Comparison of ENCODE assay signal across 20 mouse cellular contexts in genomic region chr14:99910876-99911275, GRCm38 (mm10).
A peak's percentile ranks its signal among the peaks of the same experiment; 100 is the strongest.
DNase-seq lines count a peak whose midpoint lies in the region; ATAC-seq lines count a peak whose summit lies in the region.
"Had no signal": no experiment of that assay in that cellular context is flagged by ENCODE, and none has a peak within 500 bp of the region (broad histone marks: within the 10 kb centered on the region; RNA-seq: fewer than 3 reads in every experiment).

No protein-coding gene starts in this region.

- no peak overlapping the region for H3K27ac ChIP-seq in neural tube, embryonic 14.5 days (ENCODE audit: low read depth, low read length)
- H3K27ac ChIP-seq: heart, adult 2 months; hindbrain, embryonic 13.5 days; intestine, embryonic 15.5 days; left cerebral cortex, adult 2 months; limb, embryonic 12.5 days; liver, embryonic 14.5 days; midbrain, embryonic 15.5 days had no signal

- no peaks in the 10 kb centered on the region for H3K9me3 ChIP-seq in neural tube, embryonic 14.5 days (ENCODE audit: control insufficient read depth, low read length)
- H3K9me3 ChIP-seq: hindbrain, embryonic 13.5 days; intestine, embryonic 15.5 days; limb, embryonic 12.5 days; megakaryocyte, embryonic 14.5 days; midbrain, embryonic 15.5 days had no signal

- no peaks in the 10 kb centered on the region for H3K4me1 ChIP-seq in neural tube, embryonic 14.5 days (ENCODE audit: control insufficient read depth, insufficient read depth, low read length)
- H3K4me1 ChIP-seq: hindbrain, embryonic 13.5 days; intestine, embryonic 15.5 days; megakaryocyte, embryonic 14.5 days; midbrain, embryonic 15.5 days had no signal

- ATAC-seq in neural tube, embryonic 14.5 days (ENCODE audit: low read depth) = peak; percentile 42; the same call in 1 of the 2 replicates
- ATAC-seq: intestine, embryonic 15.5 days; midbrain, embryonic 15.5 days had no signal

- DNase-seq in heart, adult 11 months = peak; percentile 93
- DNase-seq in heart, postnatal 25 days (ENCODE audit: low spot score) = no peak
- peak; percentile 2 for DNase-seq in lung, postnatal 10 days
- no peak for DNase-seq in lung, postnatal 25 days (ENCODE audit: low spot score)
- DNase-seq in gastrocnemius, postnatal 14 days = peak; percentile 30
- DNase-seq in c-Kit-positive CD71-positive TER-119-positive erythroid progenitor cells, embryonic 14.5 days (ENCODE audit: low spot score) = no peak
- DNase-seq: cerebellum, postnatal 36 days; kidney, postnatal 10 days; right cerebral cortex, postnatal 25 days; thymus, postnatal 14 days had no signal

- H3K36me3 ChIP-seq in neural tube, embryonic 14.5 days (ENCODE audit: control insufficient read depth, insufficient read depth, low read length) = no peaks in the 10 kb centered on the region
- H3K36me3 ChIP-seq: hindbrain, embryonic 13.5 days; intestine, embryonic 15.5 days; limb, embryonic 12.5 days; midbrain, embryonic 15.5 days had no signal

- intact Hi-C loops in heart, postnatal 25 days (cut with DNase I) = no loop called here
- intact Hi-C loops in gastrocnemius, postnatal 14 days (cut with DNase I; ENCODE audit: low total_unique reads) = no loop called here

- WGBS in neural tube, embryonic 14.5 days = 62% methylated on average over 2 of the region's 5 CpGs

- H3K27me3 ChIP-seq in neural tube, embryonic 14.5 days (ENCODE audit: control insufficient read depth, insufficient read depth, low read length) = no peaks in the 10 kb centered on the region
- H3K27me3 ChIP-seq: hindbrain, embryonic 13.5 days; intestine, embryonic 15.5 days; limb, embryonic 12.5 days; megakaryocyte, embryonic 14.5 days; midbrain, embryonic 15.5 days had no signal

- no peak overlapping the region for H3K4me3 ChIP-seq in neural tube, embryonic 14.5 days (ENCODE audit: low read depth, low read length)
- H3K4me3 ChIP-seq: erythroblast, embryonic 14.5 days; heart, adult 2 months; hindbrain, embryonic 13.5 days; intestine, embryonic 15.5 days; left cerebral cortex, adult 2 months; limb, embryonic 12.5 days; megakaryocyte, embryonic 14.5 days; midbrain, embryonic 15.5 days had no signal

- no peak overlapping the region for H3K4me2 ChIP-seq in neural tube, embryonic 14.5 days (ENCODE audit: low read depth, low read length)
- H3K4me2 ChIP-seq: hindbrain, embryonic 13.5 days; intestine, embryonic 15.5 days; limb, embryonic 12.5 days; midbrain, embryonic 15.5 days had no signal

- H3K9ac ChIP-seq in neural tube, embryonic 14.5 days (replicated peaks; ENCODE audit: low read depth, low read length) = no peak overlapping the region
- H3K9ac ChIP-seq: hindbrain, embryonic 13.5 days; intestine, embryonic 15.5 days; limb, embryonic 12.5 days; liver, embryonic 14.5 days; midbrain, embryonic 15.5 days had no signal

Comparison
In these comparisons a context has a peak if more than half of its experiments do, and no peak if none do; other contexts are left out.
1. DNase-seq: peak in heart, adult 11 months (single experiment), lung, postnatal 10 days (single experiment) and gastrocnemius, postnatal 14 days (single experiment); none in heart, postnatal 25 days (single experiment), lung, postnatal 25 days (single experiment) and c-Kit-positive CD71-positive TER-119-positive erythroid progenitor cells, embryonic 14.5 days (single experiment).